Mouse (Mus musculus) olfactory bulb, adult 2 months (tissue): Measurements from ENCODE around the gene Rad51.

ENCODE experiments used
- CTCF ChIP-seq: fragments of 200-500 bp; IDR thresholded peaks from 2 replicates; pipeline ENCODE4 v1.5.1; 2012; ENCODE audit warnings: low read depth, mild to moderate bottlenecking, low read length, moderate library complexity; ENCODE audit not compliant: insufficient read depth
- POLR2A ChIP-seq: fragments of 200-500 bp; IDR thresholded peaks from 2 replicates; pipeline ENCODE4 v1.6.1; 2012; ENCODE audit warnings: mild to moderate bottlenecking, low read depth, low read length, moderate library complexity; ENCODE audit not compliant: insufficient read depth

- TF ChIP-seq CTCF, result no peak
- TF ChIP-seq POLR2A, result no peak
Observed at GRCm38 (mm10) chr2:119108554-119108953, 4.0 kb upstream of the Rad51 start.
